Mouse (Mus musculus) ES-Bruce4 (cell line): ENCODE measurements around the gene Adgrb2. TPM values are rescaled to one million over a fixed set of nuclear protein-coding genes. Genes with fewer than 3 reads are reported as not detected.

ENCODE experiments used
- H3K27ac ChIP-seq: 2 replicates; pipeline ENCODE4 v1.5.1; 2012; ENCODE audit warnings: low read length, inconsistent platforms; ENCODE audit not compliant: insufficient read depth
- H3K27me3 ChIP-seq: 2 replicates; pipeline ENCODE4 v1.6.1; 2012; ENCODE audit warnings: mild to moderate bottlenecking, low read length, inconsistent platforms; ENCODE audit not compliant: control insufficient read depth, poor library complexity, insufficient read depth, severe bottlenecking
- H3K36me3 ChIP-seq: 2 replicates; pipeline ENCODE4 v1.6.1; 2012; ENCODE audit warnings: inconsistent platforms, mild to moderate bottlenecking, low read length, moderate library complexity; ENCODE audit not compliant: control insufficient read depth, poor library complexity, insufficient read depth, severe bottlenecking
- H3K4me1 ChIP-seq: one replicate; pipeline ENCODE4 v1.8.1; 2011; ENCODE audit warnings: low read length; ENCODE audit not compliant: control insufficient read depth, insufficient read depth
- H3K4me3 ChIP-seq: 2 replicates; pipeline ENCODE4 v1.5.1; 2011; ENCODE audit warnings: low read depth, mild to moderate bottlenecking, low read length
- H3K9ac ChIP-seq: 2 replicates; pipeline ENCODE4 v1.6.1; 2012; ENCODE audit warnings: low read depth, mild to moderate bottlenecking, inconsistent platforms; ENCODE audit not compliant: poor library complexity, severe bottlenecking
- H3K9me3 ChIP-seq: replicated peaks from 2 replicates; pipeline ENCODE4 v1.6.1; 2012; ENCODE audit warnings: mild to moderate bottlenecking, low read length, inconsistent platforms; ENCODE audit not compliant: control insufficient read depth, poor library complexity, insufficient read depth, severe bottlenecking
- CTCF ChIP-seq: IDR thresholded peaks from one replicate; pipeline ENCODE4 v1.8.1; 2011; ENCODE audit warnings: low read depth, low read length
- EP300 ChIP-seq: IDR thresholded peaks from 2 replicates; pipeline ENCODE4 v1.6.1; 2011; ENCODE audit warnings: low read depth, low read length; ENCODE audit not compliant: insufficient read depth
- POLR2A ChIP-seq: IDR thresholded peaks from one replicate; pipeline ENCODE4 v1.8.1; 2011; ENCODE audit warnings: low read length; ENCODE audit not compliant: insufficient read depth
- polyA plus RNA-seq: library from polyadenylated mRNA; stranded (reverse); fragments of >200 nt; gene quantifications from 2 replicates; pipeline ENCODE4 v1.2.4, GENCODE M21; 2011; ENCODE audit warnings: low read depth; ENCODE audit not compliant: missing spikeins, insufficient read depth, insufficient read length

Adgrb2 gene
- 4.9 TPM in 2 replicates for polyA plus RNA-seq

DNA sequence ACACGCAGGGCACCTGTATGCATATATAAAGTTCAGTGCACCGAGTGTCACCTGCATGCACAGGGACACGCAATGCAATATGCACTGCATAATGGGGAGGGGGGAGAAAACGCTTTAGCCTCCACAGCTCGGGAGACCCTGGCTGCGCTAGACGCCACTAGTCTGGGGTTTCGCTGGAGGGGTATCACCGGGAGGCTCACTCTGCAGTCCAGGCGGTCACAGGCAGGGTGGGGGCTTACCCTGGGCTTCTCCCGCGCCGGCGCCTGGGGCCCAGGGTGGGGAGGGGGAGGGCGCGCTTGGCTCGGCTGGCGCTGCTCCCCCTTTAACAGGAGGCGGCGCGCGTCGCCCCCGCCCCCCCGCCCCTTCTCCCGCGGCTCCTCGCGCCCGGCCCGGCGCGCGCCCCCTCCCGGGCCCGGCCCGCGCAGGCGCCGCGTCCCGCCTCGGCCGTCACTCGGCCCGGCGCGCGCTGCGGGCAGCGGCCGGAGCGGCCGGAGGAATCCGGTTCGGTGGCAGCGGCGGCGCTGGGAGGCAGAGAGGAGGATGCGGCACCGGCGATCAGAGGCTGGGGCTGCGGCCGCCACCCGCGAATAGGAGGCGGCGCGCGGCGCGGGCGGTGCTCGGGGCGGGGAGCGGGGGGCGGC, at the start of gene Adgrb2:
Gene Adgrb2, plus strand, starts transcription at position 450 of the 641 bp plus-strand sequence.
- Histone ChIP-seq H3K27ac (no peak within 1 kb of the TSS), H3K9me3 (no peaks in the 10 kb centered on the region), H3K4me3 (peak within 1 kb of the TSS; percentile 69), H3K4me1 (peaks cover 4% of the 10 kb centered on the region), H3K36me3 (no peaks in the 10 kb centered on the region), H3K9ac (peak within 1 kb of the TSS; percentile 75), H3K27me3 (peaks cover 16% of the 10 kb centered on the region)
- no peak for TF ChIP-seq EP300
- no peak for TF ChIP-seq CTCF
- TF ChIP-seq POLR2A, result no peak

GRCm38 (mm10) chr4:129951359-129951821, 33.3 kb upstream of the Adgrb2 start:
- no peak overlapping the region for H3K9ac ChIP-seq
- no peak overlapping the region for H3K27ac ChIP-seq
- H3K4me1 ChIP-seq, result no peaks in the 10 kb centered on the region
- no peaks in the 10 kb centered on the region for H3K9me3 ChIP-seq
- TF ChIP-seq EP300 (no peak), CTCF (no peak), POLR2A (no peak)
- no peaks in the 10 kb centered on the region for H3K27me3 ChIP-seq
- H3K36me3 ChIP-seq, result no peaks in the 10 kb centered on the region
- H3K4me3 ChIP-seq, result no peak overlapping the region

DNA sequence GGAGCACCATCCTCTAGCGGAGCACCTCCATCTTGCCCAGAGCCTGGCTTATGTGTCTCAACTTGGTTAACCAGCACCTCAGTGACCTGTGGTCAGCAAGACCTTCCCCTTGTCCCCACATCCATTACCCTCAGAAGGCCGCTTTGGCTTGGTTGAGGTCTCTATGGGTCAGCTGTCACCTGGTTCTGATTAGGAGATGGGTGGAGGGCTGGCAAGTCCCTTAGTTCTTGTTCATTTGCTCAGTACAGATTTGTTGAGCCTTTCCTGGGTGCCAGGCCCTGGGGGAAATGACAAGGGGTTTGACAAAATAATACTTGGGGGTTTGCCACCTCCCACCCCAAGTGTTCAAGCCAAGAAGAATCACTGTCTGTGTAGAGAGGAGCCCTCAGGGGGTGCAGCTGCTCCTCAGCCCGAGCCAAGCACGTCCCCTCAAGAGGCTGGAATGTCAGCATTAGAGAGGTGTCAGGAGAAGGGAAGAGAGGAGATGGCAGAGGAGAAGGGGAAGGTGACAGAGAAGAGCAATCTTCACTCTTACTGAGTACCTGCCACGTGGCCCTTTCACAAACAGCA, 32.3 kb upstream of the Adgrb2 start:
- Histone ChIP-seq H3K9ac (no peak overlapping the region), H3K27me3 (no peaks in the 10 kb centered on the region), H3K9me3 (no peaks in the 10 kb centered on the region), H3K36me3 (no peaks in the 10 kb centered on the region), H3K4me1 (no peaks in the 10 kb centered on the region), H3K4me3 (no peak overlapping the region), H3K27ac (no peak overlapping the region)
- no peak for TF ChIP-seq EP300
- no peak for TF ChIP-seq POLR2A
- no peak for TF ChIP-seq CTCF

- H3K36me3 ChIP-seq, result no peaks in the 10 kb centered on the region
Measured at GRCm38 (mm10) chr4:129954527-129954926, 30.1 kb upstream of the Adgrb2 start.

DNA sequence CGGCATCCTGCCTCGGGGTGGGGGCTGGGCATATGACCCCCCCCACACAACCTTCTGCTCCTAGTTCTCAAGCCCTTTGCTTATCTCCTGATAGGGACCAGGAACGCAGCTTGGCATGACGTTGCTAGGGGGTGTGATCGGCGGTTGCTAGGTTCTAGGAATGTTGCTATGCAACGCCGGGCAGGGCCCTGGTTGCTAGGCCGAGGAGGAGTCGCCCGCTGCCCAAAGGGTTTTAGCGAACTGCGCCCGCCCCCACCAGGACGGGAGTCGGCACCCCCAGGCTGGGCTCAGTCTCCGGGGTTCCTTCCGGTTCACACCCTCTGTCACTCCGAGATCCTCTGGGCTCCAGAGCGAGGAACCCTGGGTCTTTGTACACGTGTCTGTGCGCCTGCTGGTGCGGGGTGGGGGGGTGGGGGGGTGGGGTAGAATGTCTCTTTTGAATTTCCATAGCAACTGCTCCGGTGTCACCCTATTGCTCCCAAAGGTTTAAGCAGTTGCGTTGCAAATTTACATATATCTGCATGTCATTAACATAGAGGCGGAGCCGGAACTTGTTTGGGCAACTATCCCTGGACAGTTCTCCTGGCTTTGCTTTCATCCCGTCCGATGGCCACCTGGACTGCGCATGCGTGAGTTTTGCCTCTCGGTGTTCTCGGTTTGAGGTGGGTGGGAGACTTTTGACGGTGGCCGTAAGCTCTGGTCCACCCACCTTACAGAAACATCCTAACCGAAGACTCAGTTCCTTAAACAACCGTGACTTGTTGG, 24.3 kb upstream of the Adgrb2 start:
- peaks cover 2% of the 10 kb centered on the region for H3K4me1 ChIP-seq
- H3K27me3 ChIP-seq, result no peaks in the 10 kb centered on the region
- peak overlapping the region; percentile 73 for H3K4me3 ChIP-seq
- no peak overlapping the region for H3K9ac ChIP-seq
- H3K36me3 ChIP-seq, result no peaks in the 10 kb centered on the region
- TF ChIP-seq CTCF, result no peak
- TF ChIP-seq EP300, result 0 out of 2 replicates have a peak, but pooled peaks have one; percentile 5
- no peak for TF ChIP-seq POLR2A
- no peaks in the 10 kb centered on the region for H3K9me3 ChIP-seq
- H3K27ac ChIP-seq, result no peak overlapping the region

More at GRCm38 (mm10) chr4:129954527-129954926, 30.1 kb upstream of the Adgrb2 start:
- Histone ChIP-seq H3K27me3 (no peaks in the 10 kb centered on the region), H3K9me3 (no peaks in the 10 kb centered on the region), H3K4me1 (no peaks in the 10 kb centered on the region), H3K27ac (no peak overlapping the region), H3K9ac (no peak overlapping the region), H3K4me3 (no peak overlapping the region)
- TF ChIP-seq EP300 (no peak), POLR2A (no peak), CTCF (no peak)

DNA sequence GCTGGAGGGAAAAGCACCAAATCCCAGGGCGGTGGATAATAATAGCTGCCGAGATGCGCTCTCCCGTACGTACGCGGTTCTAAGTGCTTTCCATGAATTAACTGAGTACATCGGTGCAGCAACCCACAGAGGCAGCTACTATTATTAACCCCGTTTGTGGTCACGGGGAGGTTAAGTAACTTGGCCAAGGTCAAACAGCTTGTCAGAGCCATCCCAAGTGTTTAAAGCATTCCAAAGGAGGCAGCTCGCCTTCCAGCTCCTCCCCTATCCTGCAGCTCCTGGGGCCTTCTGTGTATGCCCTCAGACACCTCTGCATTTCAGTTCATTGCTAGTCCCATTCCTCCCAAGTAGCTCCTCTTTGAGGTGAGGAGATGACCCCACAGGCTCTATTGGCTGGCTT, 19.4 kb upstream of the Adgrb2 start:
- Histone ChIP-seq H3K27me3 (no peaks in the 10 kb centered on the region), H3K4me3 (no peak overlapping the region), H3K9me3 (no peaks in the 10 kb centered on the region), H3K27ac (no peak overlapping the region), H3K4me1 (peaks cover 6% of the 10 kb centered on the region), H3K9ac (no peak overlapping the region), H3K36me3 (no peaks in the 10 kb centered on the region)
- TF ChIP-seq CTCF (no peak), POLR2A (no peak), EP300 (no peak)
